Mouse (Mus musculus): ENCODE measurements around the gene Maff.

Gene Maff

GRCm38 (mm10) chr15:79361023-79361422 is 14.6 kb downstream of the Maff start:
- in situ Hi-C loops (cut with MseI, MboI) = no loop called here

DNA sequence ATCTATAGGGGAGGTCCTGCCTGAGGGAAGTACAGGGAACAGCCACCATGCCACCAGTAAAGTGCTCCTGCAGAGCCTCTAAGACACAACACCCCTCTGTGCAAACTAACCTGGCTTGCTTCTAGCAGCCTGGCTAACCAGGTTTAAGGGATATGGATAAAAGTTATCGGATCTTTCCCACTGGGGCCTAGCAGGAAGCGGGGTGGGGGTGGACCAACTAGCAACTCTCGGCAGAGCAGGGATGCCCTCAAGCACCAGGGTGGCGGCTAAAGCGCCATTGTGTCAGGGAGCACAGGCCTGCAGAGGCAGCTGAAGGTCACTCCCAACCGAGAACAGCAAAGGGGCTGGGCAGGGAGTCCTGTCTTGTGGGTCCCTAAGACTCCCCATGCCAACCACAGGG is 17.7 kb downstream of the Maff start:
- in situ Hi-C loops (cut with MseI, MboI) = no loop called here

GRCm38 (mm10) chr15:79365068-79365467 is 18.6 kb downstream of the Maff start:
- in situ Hi-C loops (cut with MseI, MboI) = no loop called here

GRCm38 (mm10) chr15:79366402-79366801 is 20.0 kb downstream of the Maff start:
- in situ Hi-C loops (cut with MseI, MboI) = no loop called here

DNA sequence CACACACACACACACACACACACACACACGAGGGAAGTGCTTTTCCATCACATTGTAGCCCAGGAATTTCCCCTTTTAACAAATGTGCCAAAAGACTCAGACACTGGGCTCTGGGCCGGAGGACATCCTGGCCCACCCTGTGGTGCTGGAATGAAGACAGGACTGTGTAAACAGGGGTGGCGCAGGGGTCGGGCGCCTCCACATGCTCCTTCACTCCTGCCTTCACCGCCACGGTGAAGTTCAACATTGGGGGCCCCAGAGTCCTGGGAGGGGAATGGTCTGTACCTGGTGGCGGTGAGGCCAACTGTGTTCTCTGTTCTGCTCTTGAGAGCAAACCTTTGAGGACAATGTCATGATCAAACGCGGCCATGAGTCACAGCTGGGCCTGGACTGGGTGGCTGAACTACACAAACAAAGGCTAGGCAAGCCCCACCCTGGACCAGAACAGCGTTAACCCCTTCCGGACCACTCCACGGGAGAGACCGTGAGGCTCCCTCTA is 21.9 kb downstream of the Maff start:
- in situ Hi-C loops (cut with MseI, MboI) = no loop called here

DNA sequence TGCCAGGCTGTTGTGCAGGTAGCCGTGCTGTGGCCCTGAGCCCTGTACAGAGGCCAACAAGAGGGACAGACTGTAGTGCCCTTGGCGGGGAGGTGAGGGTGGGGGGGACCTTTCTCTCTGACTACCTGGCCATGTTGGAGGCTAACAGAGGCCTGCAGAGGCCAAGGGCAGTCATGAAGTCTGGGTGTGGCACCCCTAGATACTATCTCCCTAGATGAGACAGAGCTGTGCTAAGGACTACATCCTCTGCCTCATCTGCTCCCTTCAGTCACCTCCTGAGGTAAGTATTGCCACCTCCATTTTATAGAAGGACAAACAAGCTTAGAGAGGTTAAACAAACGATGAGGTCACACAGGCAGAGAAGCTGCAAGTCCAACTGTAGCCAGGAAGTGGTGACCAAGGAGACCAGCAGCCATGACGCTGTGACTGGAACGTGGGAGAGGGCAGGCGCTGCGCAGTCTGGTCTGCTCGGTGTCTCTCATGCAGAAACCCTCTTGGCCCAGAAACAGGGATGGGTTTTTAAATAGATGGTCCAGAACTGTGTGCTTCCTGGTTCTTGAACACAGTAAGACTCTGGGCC is 22.5 kb downstream of the Maff start:
- in situ Hi-C loops (cut with MseI, MboI) = no loop called here

- in situ Hi-C loops (cut with MseI, MboI) = no loop called here
Measured at GRCm38 (mm10) chr15:79369452-79370280, 23.2 kb downstream of the Maff start.

DNA sequence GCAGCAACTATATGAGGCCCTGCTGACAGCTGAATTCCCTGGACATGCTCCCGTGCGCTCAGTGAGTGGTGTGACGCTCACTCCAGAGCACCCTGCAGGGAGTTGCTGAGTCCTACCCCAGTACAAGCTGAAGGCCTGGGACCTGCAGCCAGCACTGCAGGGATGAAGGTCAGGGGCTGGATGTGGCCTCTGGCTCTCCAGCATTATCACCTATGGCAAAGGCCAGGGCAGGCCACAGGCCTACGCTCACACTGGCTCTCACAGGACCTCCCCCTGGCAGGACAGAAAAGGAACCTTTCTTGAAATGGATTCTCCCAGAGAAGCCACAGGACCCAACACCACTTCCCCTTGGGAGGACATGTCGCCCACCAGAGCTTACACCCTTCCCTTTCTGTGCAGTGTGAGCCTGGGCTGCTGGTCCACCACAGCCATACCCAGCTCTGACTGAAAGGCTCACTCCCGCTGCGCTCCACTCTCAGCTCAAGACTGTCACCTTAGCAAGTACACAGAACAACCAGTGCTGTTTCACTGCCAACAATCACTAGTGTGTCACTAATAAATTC is 23.9 kb downstream of the Maff start:
- in situ Hi-C loops (cut with MseI, MboI) = no loop called here

GRCm38 (mm10) chr15:79374760-79375159 is 28.3 kb downstream of the Maff start:
- in situ Hi-C loops (cut with MseI, MboI) = no loop called here

DNA sequence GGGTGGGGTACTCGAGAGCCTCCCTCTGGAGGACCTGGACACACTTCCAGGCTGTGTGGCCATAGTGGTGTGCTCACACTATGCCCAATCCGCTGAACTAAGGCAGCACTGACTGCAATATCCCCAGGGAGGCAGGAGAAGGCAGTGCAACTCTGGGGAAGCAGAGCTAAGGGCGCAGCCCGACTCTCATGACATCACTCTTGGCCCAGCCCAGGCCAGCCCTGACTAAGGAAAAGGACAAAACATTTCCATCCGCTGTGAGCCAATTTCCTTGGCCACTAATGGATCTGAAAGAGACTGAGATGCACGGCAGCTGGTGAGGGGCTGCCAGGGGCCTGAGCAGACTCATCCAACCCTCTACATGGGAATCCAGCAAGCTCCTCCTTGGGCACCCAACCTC is 31.3 kb downstream of the Maff start:
- in situ Hi-C loops (cut with MseI, MboI) = no loop called here

DNA sequence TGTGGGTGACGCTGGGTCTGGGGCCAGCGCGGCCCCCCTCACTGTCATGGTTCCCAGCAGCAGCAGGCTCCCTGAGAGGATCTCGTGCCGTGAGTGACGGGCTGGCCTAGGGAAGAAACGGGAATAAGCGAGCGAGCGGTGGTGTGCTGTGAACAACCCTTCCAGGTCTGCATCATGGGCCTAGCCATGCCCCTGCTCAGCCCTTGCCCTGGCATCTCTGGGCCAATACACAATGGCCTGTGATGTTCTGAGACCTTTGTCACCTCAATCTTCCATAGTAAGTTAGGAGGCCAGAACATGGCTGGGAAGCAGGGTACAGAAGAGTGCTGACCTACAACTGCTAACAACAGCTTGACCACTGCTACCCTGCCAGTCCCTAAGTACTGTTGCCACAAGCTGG is 32.2 kb downstream of the Maff start:
- in situ Hi-C loops (cut with MseI, MboI) = no loop called here

DNA sequence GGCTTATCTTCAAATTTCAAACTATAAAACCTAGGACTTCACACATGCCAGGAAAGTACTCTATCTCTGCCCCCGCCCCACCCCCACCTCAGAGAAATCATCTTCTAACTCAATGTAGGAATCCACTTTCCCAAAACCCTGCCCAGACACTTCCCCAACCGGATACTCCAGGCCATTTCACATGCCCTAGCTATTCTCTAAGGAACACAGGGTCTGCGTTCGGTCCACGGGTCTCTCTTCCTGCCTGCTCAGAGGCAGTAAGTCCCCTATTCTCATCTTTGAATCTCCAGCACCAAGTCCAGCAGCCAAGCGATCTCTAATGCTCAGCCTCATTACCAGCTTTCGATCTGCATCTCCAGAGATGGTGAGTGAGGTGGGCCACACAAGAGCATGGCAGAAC is 33.2 kb downstream of the Maff start:
- in situ Hi-C loops (cut with MseI, MboI) = no loop called here

- in situ Hi-C loops (cut with MseI, MboI) = no loop called here
Measured at GRCm38 (mm10) chr15:79380468-79381444, 34.3 kb downstream of the Maff start.

DNA sequence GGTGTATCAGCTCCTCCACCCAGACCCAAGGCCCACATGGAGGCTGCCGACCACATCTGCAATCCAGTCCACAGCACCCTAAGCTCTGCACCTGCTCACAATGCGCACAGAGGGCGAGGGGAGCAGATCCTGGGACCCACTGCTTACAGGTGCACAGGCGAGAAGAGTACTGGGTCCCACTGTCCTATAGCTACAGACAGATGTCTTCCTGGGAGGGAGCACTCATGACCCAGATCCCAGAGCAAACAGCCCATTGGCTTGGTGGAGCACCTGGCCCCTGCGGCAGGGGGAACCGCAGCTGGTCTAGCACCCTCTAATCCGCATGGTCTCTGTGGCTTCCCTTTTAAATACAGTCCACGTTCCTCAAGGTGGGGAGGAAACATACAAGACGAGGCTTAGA is 35.2 kb downstream of the Maff start:
- in situ Hi-C loops (cut with MseI, MboI) = no loop called here

DNA sequence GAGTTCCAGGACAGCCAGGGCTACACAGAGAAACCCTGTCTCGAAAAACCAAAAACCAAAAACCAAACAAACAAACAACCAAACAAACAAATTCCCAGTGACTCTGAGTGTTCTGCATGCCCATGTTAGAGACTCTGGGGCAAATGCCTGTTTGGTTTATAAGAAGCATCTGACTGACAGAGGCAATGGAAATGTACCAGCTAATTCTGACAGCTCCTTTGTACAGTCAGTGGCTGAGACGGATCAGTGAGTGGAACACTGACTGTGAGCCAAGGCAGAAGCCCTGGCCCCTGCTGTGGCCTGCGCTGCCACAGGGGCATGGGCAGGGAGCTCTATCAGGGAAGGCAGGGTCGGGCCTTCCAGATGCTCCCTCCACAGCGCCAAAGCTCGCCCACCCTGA is 40.7 kb downstream of the Maff start:
- in situ Hi-C loops (cut with MseI, MboI) = no loop called here

DNA sequence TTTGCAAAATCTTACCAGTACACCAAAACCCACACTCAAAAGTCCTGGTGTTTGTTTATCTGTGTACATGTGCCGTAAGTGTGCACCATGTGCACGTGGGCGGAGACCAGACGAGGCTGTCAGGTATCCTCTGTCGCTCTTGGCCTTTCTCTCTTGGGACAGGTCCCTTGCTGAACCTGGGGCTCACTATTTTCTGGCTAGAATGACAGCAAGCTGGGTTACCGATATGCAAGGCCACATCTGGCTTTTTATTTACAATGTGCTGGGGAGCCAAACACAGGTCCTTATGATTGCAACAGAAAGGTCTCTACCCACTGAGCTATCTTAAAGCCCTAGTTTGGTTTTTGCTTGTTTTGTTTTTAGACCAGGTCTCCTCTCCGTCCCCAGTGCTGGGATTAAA is 41.2 kb downstream of the Maff start:
- in situ Hi-C loops (cut with MseI, MboI) = no loop called here

DNA sequence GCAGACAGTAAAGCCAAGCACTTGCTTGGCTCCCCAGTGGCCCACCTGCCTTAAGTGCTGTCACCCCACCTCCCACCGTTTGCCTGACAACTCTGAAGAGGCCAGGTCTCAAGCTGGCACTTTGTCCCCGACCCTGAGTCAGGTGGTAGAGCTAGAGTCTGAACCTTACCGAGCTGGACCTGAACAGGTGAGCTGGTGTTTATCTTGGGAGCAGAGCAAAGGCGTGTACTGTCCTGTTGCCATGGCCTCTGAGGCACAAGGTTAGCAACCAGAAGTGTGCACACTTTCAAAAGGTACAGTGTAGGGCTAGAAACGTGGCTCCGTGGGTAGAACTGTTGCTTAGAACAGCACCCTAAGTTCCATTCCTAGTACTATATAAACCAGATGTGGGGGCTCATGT is 41.8 kb downstream of the Maff start:
- in situ Hi-C loops (cut with MseI, MboI) = no loop called here

- in situ Hi-C loops (cut with MseI, MboI) = no loop called here
Measured at GRCm38 (mm10) chr15:79390434-79390833, 44.0 kb downstream of the Maff start.

DNA sequence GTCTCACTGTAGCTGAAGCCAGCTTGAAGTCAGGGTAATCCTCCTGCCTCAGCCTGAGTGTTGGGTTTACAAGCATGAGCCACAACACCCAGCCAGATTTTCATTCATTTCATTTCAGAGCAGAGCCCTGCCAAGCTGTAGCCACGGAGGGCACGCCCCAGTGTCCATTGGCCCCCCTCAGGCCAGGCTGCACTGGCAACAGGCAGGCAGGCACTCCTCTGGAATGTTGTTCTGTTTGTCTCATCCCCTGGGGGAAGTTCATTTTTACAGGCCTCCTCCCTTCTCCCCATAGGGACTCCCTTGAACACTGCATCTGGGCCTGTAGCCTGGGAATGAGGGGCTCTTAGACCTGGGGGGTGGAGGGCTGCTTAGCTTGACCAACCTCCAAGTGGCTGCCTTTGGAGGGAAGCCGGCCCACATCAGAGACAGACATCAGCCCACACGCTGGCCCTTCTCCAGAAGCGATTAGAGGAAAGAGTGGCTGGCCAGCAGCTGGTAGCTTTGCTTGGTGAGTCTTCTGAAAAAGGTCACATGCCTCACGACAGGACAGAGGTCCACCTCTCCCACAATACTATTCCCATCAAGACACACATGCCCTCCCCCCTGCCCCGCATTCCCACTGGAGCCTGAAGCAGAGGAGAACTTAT is 45.1 kb downstream of the Maff start:
- in situ Hi-C loops (cut with MseI, MboI) = no loop called here

DNA sequence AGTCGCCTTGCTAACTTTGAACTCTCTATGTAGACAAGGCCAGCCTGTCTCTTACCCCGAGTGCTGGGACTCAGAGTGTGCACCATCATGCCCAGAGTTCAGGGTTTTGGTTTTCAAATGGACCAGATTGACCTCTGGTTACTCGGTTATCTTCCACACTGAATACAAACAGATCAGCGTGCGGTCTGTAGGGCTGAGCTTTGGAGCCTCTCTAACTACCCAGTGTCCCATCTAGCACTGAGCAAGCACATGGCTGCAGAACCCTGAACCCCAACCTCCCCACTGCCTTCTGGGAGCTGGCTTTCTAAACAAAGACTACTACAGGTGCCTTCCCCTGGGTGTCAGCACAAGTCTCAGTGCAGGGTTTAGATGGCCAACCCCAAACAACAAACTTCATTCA is 46.1 kb downstream of the Maff start:
- in situ Hi-C loops (cut with MseI, MboI) = no loop called here

GRCm38 (mm10) chr15:79393101-79393500 is 46.7 kb downstream of the Maff start:
- in situ Hi-C loops (cut with MseI, MboI) = no loop called here
